Mouse (Mus musculus): Measurements from ENCODE around the gene Anapc1. TPM values are rescaled to one million over a fixed set of nuclear protein-coding genes. Genes with fewer than 3 reads are reported as not detected.
"Not testable (repeated sequence)": the region's sequence is repeated elsewhere in the genome, so short reads cannot be mapped to it uniquely, and the experiment has no call there.

The Anapc1 gene
- total RNA-seq, 1 experiment from 2014 or later = 113 TPM

DNA sequence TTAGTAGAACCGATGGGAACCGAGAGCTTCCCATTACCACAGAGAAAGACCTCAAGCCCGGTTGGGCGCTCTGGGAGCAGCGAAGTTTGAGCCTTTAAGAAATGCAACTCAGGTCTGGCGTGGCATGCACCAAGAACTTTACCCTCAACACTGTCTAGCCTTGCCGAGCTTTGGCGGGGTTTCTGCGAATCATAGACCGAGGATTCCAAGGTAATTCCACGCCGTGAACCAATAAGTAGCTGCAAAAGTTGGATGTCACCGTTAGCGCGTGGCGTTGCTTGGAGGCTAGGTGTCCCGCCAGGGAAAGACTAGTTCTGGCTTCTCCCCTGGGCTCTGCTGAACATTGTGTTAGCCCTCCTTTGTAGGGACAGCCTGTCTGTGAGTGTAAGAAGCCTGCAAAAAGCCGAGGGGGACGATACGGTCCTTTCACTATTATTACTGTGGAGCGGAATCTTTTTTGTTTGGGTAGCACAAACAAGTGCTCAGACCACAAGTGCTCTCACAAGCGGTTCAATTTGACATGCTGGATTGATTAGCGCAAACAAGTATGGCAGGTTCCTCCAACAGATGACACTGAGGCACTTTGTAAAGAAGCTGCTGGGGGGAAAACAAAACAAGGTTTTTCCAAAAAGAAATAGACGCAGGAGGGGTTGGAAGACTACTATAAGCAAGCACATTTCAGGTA lies 12.2 kb upstream of the Anapc1 start:
- ATAC-seq (replicated peaks in 1 of 2; ENCODE audit: insufficient read depth in 1 of 2, low FRiP score in 2 of 2, low TSS enrichment in 1 of 2, low read depth in 1 of 2, poor library complexity in 2 of 2, severe bottlenecking in 2 of 2) = peak in 1 of 2 experiments; percentile 24; a peak in 1 of 4 replicates

DNA sequence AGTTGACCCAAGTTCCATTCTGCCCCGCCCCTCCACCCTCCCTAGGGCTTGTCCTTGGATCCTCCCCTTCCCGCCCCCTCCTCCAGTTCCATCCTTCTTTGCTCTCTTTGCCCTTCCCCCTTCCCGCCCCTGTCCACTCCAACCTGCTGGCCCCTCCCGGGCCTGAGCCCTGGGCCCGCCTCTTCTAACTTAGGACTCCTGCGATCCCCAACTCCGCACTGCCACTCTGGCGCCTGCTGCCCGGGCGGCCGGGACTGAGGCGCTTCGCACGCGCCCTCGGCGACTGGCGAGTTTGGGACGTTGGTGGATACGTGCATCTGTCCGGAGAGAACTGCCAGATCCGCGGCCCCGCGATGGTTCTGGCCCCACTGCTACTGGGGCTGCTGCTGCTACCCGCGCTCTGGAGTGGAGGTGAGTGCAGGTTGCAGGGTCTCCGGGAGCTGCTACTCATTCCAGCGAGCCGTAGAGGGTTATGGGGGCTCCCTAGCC lies 11.5 kb upstream of the Anapc1 start, which contains the start of gene Mertk:
TSS of gene Mertk (plus strand) at position 264 of the 489 bp plus-strand sequence.
- peak in 1 of 2 experiments; percentile 39; a peak in 2 of 4 replicates for ATAC-seq (replicated peaks in 1 of 2; ENCODE audit: insufficient read depth in 1 of 2, low FRiP score in 2 of 2, low TSS enrichment in 1 of 2, low read depth in 1 of 2, poor library complexity in 2 of 2, severe bottlenecking in 2 of 2)

DNA sequence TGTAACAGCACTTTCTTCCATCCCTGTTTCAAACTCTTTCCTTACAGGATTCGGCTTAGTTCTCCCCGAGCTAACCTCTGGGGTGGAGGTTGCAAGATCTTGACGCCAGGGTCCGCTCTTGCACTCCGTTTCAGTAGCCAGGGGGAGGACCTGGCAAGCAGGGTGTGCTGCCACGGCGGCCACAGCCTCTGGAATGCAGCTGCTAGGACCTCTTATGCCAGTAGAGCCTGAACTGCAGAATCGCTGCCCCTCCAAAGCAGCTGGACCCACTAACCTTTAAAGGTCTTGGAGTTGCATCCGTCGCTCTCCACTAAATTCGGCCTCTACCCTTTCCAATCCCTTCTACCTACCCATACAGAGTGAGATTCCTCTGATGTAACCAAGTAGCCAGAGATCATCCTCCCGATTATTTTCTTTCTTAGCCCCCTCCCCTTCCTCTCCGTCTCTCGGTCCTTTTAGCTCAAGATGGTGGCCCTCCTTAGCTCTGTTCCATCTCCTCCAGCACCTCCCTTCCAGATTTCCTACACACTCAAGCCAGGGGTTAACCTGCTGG lies 11.0 kb upstream of the Anapc1 start:
- ATAC-seq (replicated peaks in 1 of 2; ENCODE audit: insufficient read depth in 1 of 2, low FRiP score in 2 of 2, low TSS enrichment in 1 of 2, low read depth in 1 of 2, poor library complexity in 2 of 2, severe bottlenecking in 2 of 2) = peak; percentile 94 to 98

DNA sequence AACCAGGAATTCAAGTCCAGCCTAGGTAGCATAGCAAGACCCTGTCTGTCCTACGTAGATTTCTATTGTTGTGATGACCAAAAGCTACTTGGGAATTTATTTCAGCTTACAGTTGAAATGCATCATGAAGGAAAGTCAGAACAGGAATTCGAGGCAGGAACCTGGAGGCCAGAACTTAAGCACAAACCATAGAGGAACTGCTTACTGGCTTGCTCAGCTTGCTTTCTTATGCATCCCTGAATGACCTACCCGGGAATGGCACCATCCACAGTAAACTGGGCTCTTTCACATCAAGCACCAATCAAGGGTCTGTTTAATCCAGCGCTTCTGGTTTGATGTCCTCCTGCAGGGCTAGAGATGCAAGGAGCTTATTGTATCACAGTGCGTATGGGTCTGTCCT lies 10.4 kb upstream of the Anapc1 start:
- ATAC-seq (replicated peaks in 1 of 2; ENCODE audit: insufficient read depth in 1 of 2, low FRiP score in 2 of 2, low TSS enrichment in 1 of 2, low read depth in 1 of 2, poor library complexity in 2 of 2, severe bottlenecking in 2 of 2) = no peak

DNA sequence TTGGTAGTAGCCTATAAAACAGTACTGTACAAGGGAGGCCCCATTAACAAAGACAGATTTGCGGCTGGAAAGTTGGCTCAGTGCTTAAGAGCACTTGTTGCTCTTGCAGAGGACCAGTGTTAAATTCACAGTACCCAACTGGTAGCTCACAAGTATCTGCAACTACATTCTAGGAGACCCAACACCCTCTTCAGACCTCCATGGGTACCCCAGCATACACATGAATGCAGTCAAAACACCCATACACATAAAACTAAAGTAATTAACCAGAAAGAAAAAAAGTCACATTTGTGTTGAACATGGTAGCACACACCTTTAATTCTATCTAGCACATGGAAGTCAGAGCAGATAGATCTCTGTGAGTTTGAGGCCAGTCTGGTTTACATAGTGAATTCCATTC lies 9.9 kb upstream of the Anapc1 start:
- no peak for ATAC-seq (replicated peaks in 1 of 2; ENCODE audit: insufficient read depth in 1 of 2, low FRiP score in 2 of 2, low TSS enrichment in 1 of 2, low read depth in 1 of 2, poor library complexity in 2 of 2, severe bottlenecking in 2 of 2)

DNA sequence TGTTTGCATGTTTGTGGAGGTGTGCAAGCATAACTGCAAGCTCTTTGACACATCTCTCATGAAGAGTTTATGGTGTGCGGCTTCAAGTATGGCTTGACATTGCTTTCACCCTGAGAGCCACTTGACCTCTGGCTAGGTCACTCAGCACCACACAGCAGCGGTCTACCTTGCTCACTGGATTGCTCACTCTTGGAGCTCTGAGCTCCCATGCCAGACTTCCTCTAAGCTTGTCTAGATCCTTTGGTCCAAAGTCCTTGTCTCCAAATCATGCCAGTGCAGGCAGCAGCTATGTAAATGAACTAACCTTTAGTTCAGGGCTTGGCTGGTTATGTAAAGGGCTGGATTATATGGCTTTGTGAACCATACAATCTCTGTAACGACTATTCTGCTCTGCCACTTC lies 9.2 kb upstream of the Anapc1 start:
- ATAC-seq (replicated peaks in 1 of 2; ENCODE audit: insufficient read depth in 1 of 2, low FRiP score in 2 of 2, low TSS enrichment in 1 of 2, low read depth in 1 of 2, poor library complexity in 2 of 2, severe bottlenecking in 2 of 2) = no peak

DNA sequence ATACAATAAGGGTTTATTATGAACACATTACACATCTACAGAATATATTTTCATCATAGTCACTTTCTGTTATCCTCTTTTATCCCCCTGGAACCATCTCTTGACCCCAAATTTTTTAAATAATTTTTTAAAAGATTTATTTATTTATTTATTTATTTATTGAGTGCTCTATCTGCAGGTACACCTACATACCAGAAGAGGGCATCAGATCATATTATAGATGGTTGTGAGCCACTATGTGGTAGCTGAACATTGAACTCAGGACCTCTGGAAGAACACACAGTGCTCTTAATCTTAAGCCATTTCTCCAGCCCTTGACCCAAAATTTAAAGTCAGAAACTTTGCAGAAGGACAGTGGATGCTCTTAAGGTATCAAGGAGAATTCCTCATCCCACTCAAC lies 7.4 kb upstream of the Anapc1 start:
- no peak for ATAC-seq (replicated peaks in 1 of 2; ENCODE audit: insufficient read depth in 1 of 2, low FRiP score in 2 of 2, low TSS enrichment in 1 of 2, low read depth in 1 of 2, poor library complexity in 2 of 2, severe bottlenecking in 2 of 2)

DNA sequence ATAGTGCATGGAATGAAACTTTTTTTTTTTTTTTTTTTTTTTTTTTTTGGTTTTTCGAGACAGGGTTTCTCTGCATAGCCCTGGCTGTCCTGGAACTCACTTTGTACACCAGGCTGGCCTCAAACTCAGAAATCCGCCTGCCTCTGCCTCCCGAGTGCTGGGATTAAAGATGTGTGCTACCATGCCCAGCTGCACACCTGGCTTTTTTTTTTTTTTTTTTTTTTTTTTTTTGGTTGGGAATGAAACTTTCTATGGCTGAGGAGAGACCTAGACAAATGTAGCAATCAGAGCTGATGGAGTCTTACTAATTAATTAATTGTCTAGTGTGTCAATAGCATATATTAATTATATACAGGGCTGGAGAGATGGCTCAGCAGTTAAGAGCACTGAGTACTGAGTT lies 6.6 kb upstream of the Anapc1 start:
- ATAC-seq (replicated peaks in 1 of 2; ENCODE audit: insufficient read depth in 1 of 2, low FRiP score in 2 of 2, low TSS enrichment in 1 of 2, low read depth in 1 of 2, poor library complexity in 2 of 2, severe bottlenecking in 2 of 2) = not testable (repeated sequence)

DNA sequence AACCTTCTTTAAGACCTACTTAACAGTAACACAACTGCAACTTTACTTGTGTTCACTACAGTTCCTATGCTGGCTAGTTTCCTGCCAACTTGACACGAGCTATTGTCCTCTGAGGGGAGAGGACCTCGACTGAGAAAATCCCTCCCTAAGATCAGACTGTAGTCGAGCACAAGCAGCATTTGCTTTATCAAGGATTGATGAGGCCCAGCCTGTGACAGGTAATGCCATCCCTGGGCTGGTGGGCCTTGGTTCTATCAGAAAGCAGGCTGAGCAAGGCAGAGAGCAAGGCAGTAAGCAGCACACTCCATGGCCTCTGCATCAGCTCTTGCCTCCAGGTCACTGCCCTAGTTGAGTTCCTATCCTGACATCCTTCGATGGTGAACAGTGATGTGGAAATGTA lies 6.0 kb upstream of the Anapc1 start:
- ATAC-seq (replicated peaks in 1 of 2; ENCODE audit: insufficient read depth in 1 of 2, low FRiP score in 2 of 2, low TSS enrichment in 1 of 2, low read depth in 1 of 2, poor library complexity in 2 of 2, severe bottlenecking in 2 of 2) = no peak

DNA sequence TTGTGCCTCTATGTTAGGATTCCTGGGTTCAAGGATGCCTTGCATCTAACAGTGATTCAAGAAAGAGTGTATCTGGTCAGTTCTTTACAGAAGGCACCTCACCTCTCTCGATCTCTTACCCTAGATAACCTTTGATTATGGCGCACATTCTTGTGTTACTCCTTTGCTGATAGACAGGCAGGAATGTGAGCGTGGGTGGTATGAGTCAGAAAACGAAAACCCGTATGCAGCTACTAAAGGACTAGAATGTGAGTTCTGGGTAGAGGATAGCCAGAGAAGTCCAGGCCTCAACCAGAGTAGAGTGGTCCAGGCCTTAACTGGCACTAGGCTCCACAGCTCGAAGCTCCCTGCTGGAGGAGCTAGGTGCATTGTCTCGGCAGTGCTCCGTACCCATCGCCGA lies 5.6 kb upstream of the Anapc1 start:
- ATAC-seq (replicated peaks in 1 of 2; ENCODE audit: insufficient read depth in 1 of 2, low FRiP score in 2 of 2, low TSS enrichment in 1 of 2, low read depth in 1 of 2, poor library complexity in 2 of 2, severe bottlenecking in 2 of 2) = no peak

DNA sequence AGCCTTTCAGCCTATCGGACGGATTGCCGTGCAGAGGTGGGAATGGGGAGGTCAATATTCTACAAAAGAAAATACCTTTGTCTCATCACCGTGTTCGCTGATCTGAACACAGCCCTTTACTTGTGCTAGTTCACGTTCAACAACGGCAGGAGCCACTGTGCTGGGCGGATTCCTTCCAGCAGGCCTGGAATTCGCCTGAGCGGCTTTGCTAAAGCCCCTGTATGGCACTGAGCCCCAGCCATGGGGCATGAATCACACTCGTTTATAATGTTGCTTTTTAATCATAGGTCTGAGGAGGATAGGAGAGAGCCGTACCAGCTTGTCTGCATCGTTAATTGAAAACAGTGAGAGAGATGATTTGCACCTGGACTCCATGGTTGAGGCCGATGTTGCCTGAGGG lies 5.1 kb upstream of the Anapc1 start:
- no peak for ATAC-seq (replicated peaks in 1 of 2; ENCODE audit: insufficient read depth in 1 of 2, low FRiP score in 2 of 2, low TSS enrichment in 1 of 2, low read depth in 1 of 2, poor library complexity in 2 of 2, severe bottlenecking in 2 of 2)

DNA sequence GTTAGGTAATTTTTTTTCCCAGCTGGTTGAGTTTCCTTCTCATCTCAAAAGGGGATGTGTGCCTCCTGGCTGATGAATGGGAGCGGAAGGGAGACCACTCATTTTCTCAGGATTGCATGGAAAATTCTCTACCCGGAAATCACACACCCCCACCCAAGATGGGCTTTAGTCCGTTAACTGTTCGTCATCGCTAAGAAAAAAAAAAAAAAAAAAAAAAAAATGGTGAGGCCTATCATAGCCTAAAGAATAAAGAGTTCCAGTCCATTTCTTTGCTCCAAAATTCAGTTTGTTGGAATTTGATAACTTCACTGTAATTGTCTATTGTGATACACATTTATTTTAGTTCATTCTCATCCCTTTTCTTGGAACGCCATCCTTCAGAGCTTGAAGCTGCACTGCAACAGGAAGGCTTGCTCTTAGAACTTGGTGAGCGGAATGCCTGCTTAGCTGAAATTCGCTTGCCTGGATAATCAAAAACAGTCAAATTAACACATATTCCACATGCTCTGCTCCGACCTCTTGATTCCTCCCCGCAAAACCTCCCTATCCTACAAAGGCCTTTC lies 448 bp upstream of the Anapc1 start:
- no peak for ATAC-seq (replicated peaks in 1 of 2; ENCODE audit: insufficient read depth in 1 of 2, low FRiP score in 2 of 2, low TSS enrichment in 1 of 2, low read depth in 1 of 2, poor library complexity in 2 of 2, severe bottlenecking in 2 of 2)

DNA sequence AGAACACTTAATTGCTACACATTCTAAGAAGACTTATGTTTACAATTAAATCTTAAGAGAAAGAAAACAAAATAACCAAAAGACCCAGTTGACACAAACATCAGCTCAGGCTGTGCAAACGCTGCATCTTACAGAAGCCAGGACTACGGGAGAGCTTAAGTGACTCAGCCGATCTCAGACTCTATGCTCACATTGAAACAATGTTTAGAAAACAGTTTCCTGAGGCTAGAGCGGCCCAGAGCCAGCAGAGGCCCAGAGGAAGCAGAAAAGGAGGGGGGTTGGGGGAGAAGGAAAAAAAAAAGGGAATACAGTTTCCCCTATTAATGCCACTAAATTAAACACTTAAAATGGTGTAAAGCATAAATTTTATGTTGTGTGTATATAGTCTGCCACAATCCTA lies 6.5 kb downstream of the Anapc1 start:
- peak; percentile 12 to 25; a peak in 1 of 4 replicates for ATAC-seq (replicated peaks in 1 of 2; ENCODE audit: insufficient read depth in 1 of 2, low FRiP score in 2 of 2, low TSS enrichment in 1 of 2, low read depth in 1 of 2, poor library complexity in 2 of 2, severe bottlenecking in 2 of 2)

DNA sequence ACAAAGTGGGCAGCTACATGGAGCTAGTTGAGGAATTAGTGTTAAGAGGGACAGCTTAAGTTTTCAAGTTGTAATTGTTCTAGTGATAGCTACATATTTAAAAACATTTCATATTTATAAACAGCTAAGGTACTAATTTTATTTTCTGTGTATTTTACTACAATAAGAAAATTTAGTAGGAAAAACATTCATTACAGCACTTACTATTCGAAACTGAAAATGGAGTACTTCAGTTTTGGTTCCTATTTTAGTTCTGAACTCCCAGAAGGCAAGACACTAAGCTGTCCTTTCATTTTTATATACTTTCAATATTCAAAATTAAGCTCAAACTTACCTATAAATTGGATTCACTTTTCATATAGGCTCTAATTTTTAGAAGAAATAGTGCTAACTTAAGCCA lies 66.6 kb downstream of the Anapc1 start:
- no peak for ATAC-seq (replicated peaks in 1 of 2; ENCODE audit: insufficient read depth in 1 of 2, low FRiP score in 2 of 2, low TSS enrichment in 1 of 2, low read depth in 1 of 2, poor library complexity in 2 of 2, severe bottlenecking in 2 of 2)

DNA sequence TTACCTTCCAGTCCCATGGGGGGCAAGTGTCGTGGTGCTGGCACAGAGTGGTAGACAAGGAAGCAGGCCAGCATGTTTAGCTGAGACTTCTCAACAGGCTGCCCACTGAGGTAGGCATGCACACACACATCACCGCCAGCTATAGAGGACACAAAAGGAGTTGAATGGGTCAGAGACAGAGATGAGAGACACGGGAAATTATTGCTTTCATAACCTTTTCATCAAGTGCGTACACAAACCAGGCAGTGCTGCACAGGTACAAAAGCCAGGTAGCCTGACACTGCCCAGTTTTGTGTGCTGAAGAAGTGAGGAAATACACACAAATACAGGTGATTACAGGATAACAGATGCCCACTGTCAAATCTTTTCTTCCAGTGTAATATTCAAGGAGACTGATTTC lies 71.8 kb downstream of the Anapc1 start:
- ATAC-seq (replicated peaks in 1 of 2; ENCODE audit: insufficient read depth in 1 of 2, low FRiP score in 2 of 2, low TSS enrichment in 1 of 2, low read depth in 1 of 2, poor library complexity in 2 of 2, severe bottlenecking in 2 of 2) = no peak

DNA sequence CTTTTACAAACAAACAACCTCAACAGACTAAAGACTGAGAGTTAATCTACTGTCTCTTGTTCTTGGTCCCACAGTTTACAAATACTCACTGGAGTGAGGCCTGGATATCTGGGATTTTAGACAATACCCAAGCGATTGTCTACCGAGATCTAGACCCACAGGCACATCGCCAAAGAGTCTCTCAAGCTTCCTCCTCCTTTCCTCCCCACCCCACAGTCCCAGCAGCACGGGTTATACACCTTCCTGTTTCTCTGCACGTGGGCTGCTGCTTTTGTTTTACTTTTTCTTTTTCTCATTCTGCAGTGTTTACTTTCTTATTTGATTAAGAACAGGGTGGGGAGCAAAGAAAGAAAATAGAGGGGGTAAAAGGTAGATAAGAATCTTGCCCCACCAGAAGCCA lies 73.8 kb downstream of the Anapc1 start:
- peak; percentile 42 to 57; a peak in 2 of 4 replicates for ATAC-seq (replicated peaks in 1 of 2; ENCODE audit: insufficient read depth in 1 of 2, low FRiP score in 2 of 2, low TSS enrichment in 1 of 2, low read depth in 1 of 2, poor library complexity in 2 of 2, severe bottlenecking in 2 of 2)

DNA sequence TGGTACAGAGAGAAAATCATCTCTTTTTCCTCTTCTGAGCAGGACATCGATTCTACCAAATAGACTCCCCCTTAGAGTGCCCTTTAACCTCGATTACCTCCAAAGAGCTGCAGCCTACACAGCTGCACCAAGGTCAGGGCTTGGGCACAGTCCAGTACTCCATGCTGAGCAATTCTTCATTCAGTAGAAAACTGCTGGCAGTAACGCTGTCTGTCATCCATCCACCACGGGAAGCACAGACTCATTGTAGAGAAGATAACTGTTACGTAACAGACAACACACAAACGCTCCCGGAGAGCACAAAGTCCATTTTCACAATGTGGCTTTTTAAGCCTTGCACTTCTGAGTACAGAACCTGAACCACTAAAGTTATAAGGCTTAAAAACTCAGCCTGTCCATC lies 74.9 kb downstream of the Anapc1 start:
- no peak for ATAC-seq (replicated peaks in 1 of 2; ENCODE audit: insufficient read depth in 1 of 2, low FRiP score in 2 of 2, low TSS enrichment in 1 of 2, low read depth in 1 of 2, poor library complexity in 2 of 2, severe bottlenecking in 2 of 2)

DNA sequence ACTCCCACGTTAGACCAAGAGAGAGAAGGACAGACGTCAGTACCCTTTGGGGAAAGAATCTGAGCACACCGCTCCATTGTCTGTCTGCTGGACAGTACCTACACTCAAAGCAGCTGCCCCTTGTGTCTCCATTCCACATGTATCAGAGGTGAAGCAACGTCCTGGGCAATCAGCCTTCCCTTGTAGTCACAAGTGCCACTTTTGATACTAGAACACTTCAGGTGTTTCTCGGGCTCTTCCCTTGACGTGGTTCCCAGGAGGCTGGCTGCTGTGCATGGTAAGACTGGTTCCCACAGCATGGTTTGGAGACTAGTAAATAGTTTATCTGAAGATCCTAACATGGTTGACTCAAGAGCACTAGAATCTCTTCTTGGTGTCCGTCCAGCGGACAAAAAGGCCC lies 76.0 kb downstream of the Anapc1 start:
- ATAC-seq (replicated peaks in 1 of 2; ENCODE audit: insufficient read depth in 1 of 2, low FRiP score in 2 of 2, low TSS enrichment in 1 of 2, low read depth in 1 of 2, poor library complexity in 2 of 2, severe bottlenecking in 2 of 2) = no peak

DNA sequence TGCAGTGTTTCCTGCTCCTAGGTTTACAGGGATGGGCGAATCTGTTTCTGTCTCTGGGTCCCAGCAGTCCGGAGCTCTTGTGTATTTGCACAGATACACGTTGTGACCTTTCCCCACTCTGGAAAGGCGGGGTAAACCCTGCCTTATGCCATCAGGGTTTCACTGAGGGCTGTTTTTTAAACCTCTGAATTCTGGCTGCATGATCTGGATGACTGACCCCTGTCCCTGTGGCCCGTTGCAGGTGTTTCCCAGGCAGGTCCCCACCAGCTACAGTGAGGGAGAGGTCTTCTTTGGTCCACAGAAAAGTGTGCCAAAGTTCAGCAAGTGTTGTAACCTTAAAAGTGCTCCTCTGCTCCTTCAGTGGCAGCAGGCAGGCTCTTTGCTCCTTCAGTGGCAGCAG lies 77.9 kb downstream of the Anapc1 start:
- ATAC-seq (replicated peaks in 1 of 2; ENCODE audit: insufficient read depth in 1 of 2, low FRiP score in 2 of 2, low TSS enrichment in 1 of 2, low read depth in 1 of 2, poor library complexity in 2 of 2, severe bottlenecking in 2 of 2) = no peak
